ENCODE assay signal across 17 mouse cellular contexts in genomic region chr13:111753321-111753720, GRCm38 (mm10).
"Had no signal": no experiment of that assay in that cellular context is flagged by ENCODE, and none has a peak within 500 bp of the region (broad histone marks: within the 10 kb centered on the region; RNA-seq: fewer than 3 reads in every experiment).

No protein-coding gene starts in this region.

- H3K27ac ChIP-seq: midbrain, embryonic 10.5 days; midbrain, embryonic 12.5 days; neural tube, embryonic 13.5 days; neural tube, embryonic 15.5 days; stomach, embryonic 15.5 days; stomach, postnatal 0 days had no signal

- DNase-seq: lung, adult 2 months; lung, postnatal 14 days; lung, postnatal 4 days; midbrain, embryonic 14.5 days; retina, postnatal 1 day; right cerebral cortex, adult 18-20 months; right cerebral cortex, postnatal 14 days; thymus, adult 2 months; thymus, postnatal 25 days; thymus, postnatal 4 days had no signal

- H3K4me3 ChIP-seq: midbrain, embryonic 10.5 days; midbrain, embryonic 12.5 days; myocyte; neural tube, embryonic 13.5 days; neural tube, embryonic 15.5 days; stomach, embryonic 15.5 days had no signal
